Mouse (Mus musculus): ENCODE results near the gene Bahcc1.

The Bahcc1 gene

DNA sequence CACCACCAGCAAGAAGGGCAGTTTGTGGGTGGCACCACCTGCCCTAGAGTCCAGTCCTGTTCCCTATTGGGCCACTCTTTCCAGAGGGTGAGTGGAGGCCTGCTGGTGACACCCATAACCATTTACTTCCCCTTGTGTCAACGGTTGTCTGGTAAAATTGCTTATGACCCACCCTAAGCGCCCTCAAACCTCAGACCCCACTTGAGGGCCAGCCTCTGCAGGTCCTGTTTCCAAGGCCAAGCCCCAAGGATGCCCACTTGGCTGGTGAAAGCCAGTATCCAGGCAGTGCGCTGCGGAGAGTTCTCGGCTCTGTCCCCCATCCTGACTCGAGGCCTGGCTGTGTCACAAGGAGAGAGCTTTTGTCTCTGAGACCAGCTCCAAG lies 28.0 kb downstream of the Bahcc1 start:
- DNase-seq (ENCODE audit: low read depth, low spot score): no peak

GRCm38 (mm10) chr11:120261416-120262355 lies 28.9 kb downstream of the Bahcc1 start:
- no peak for DNase-seq (ENCODE audit: low read depth, low spot score)

DNA sequence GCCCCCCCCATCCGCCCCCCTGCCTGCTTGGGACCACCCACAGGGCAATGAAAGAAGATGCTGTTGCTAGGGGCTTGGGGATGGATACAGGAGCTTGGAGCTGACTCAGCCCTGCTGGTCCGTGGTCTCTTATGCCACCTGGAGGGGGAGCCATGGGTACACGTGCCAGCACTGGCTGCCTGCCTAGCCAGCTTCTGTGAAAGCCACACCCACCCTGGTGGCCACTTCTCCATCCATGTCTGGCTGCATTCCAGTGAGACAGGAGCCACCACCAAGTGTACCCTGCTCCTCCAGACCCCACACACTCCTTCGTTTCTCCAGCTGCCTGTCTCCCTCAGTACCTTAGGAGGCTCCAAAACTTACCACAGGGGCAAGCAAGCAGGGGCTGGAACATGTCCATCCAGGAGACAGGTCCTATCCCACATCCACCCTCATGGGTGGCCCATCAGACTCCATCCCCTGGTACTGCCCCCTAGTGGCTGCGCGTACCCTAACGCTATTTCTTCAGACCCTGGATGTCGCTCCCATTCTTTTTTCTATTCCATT lies 29.7 kb downstream of the Bahcc1 start:
- DNase-seq (ENCODE audit: low read depth, low spot score): peak; percentile 70

GRCm38 (mm10) chr11:120263176-120263575 lies 30.4 kb downstream of the Bahcc1 start:
- DNase-seq (ENCODE audit: low read depth, low spot score): no peak

DNA sequence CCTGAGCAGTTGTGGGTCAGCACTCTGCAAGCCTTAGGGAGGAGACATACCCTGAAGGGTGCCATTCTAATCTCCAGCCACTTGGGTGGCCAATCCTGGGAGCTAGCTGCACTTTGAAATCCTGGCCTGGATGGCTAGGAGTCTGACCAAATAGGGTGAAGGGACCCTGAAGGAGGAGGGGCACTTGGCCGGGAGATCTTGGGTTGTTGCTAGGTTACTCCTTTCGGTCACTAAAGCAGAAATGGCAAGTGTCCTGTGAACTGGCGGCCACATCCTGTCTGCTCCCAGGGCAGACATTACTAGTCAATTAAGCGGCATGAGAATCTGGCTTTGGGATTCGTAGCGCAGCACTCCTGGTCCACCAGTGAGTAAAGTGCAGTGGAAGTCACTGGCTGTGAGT lies 31.3 kb downstream of the Bahcc1 start:
- no peak for DNase-seq (ENCODE audit: low read depth, low spot score)

GRCm38 (mm10) chr11:120265458-120265857 lies 32.7 kb downstream of the Bahcc1 start:
- no peak for DNase-seq (ENCODE audit: low read depth, low spot score)

DNA sequence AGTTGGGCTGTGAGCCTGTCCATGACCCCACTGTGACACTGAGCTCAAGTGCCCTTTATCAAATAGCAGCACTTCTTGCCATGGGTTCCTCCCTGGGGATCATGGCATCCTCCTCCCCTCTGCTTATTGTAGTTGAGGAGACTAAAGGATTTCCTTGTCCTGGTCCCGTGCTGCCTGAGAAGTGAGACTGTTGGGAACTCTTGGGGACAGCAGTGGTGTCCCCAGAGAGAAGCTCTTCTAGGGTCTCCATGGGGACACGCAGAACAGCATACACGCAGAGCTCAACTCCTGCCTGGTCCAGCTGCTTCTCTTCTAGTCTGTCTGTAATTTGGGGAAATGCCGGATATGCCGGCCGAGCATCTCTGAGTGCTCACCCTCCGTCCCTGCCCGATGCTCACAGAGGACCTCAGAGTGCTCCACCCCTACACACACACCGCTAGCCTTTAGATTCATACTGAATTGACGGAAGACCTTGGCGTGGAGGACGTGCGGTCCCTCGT lies 33.6 kb downstream of the Bahcc1 start:
- no peak for DNase-seq (ENCODE audit: low read depth, low spot score)

- DNase-seq (ENCODE audit: low read depth, low spot score): no peak
Observed at GRCm38 (mm10) chr11:120267274-120267673, 34.5 kb downstream of the Bahcc1 start.

DNA sequence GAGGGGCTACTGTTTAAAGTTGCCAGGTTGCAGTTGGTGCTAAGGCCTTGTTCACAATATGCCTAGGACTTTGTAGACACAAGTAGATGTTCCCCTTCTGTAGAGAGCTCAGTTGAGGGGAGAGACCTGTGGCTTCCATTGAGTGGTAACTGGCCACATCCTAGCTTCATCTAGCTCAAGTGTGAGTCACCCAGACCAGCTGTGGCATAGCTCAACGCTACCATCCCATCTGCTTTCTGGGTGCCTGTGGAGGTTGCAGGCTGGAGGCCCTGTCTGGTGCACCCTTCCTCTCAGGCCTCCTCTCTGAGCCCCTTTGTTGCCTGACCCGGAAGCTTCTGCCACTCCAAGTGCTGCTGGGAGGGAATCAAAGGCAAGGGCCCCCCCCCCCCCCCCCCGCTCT lies 34.9 kb downstream of the Bahcc1 start:
- no peak for DNase-seq (ENCODE audit: low read depth, low spot score)

GRCm38 (mm10) chr11:120268195-120268967 lies 35.6 kb downstream of the Bahcc1 start:
- DNase-seq (ENCODE audit: low read depth, low spot score): peak; percentile 62

DNA sequence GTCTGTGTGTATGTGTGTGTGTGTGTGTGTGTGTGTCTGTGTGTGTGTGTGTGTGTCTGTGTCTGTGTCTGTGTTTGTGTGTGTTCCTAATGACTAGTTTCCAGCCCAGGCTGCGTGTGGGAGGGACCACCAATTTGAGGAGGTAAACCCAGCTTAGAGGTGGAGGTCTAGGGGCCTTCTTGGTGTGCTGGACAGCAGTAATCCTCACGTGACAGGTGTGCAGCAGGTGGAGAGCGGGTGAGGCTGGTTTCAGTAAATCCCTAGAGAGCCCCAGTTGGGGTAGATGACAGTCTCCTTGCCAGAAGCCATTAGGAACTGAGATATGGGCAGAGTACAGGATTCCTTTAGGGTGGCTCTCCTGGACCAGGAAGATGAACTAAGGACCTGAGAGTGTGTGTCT lies 36.3 kb downstream of the Bahcc1 start:
- DNase-seq (ENCODE audit: low read depth, low spot score): no peak

DNA sequence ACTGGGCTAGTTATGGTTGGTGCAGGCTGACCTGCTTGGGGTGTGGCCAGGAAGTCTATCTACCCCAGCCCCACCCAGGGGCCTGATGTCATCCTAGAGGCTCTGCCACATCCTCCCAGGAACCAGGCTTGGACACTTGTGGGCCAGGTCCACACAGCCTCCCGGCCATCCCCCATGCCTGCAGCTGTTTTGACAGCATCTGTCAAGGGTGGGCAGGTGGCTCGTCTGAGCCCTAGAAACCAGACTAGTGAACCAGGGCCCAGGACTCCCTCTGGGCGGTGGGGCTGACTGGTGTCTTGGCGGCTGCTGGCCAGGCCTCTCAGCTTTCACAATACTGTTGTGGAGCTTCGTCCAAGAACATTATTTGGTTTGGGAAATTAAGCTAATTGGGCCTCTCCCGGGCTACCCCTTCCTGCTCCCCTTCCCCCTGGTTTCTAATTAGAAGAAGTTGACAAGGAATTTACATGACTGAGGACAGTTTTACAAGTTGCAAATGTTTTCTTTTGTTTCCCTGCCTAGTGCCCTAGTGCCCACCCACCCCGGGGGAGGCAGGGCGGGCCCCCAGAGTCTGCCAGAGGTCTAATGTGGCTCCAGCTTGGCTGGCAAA lies 36.9 kb downstream of the Bahcc1 start:
- DNase-seq (ENCODE audit: low read depth, low spot score): peak; percentile 55

DNA sequence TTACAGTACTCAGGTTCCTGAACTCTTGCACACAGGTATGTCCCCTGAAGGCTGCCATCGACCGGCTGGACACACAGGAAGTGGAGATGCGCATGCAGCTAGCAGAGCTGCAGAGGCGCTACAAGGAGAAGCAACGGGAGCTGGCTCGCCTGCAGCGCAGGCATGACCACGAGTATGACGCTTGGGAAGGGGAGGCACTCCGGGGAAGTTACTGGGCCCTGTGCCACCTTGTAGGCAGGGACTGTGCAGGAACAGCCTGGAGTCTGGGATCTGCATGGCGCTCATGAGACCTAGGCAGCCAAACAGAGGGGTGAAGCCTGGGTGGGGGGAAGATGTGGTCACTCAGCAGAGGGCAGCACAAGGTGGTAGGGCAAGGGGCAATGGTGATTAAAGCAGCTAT lies 46.6 kb downstream of the Bahcc1 start:
- DNase-seq (ENCODE audit: low read depth, low spot score): no peak

GRCm38 (mm10) chr11:120280281-120280773 lies 47.6 kb downstream of the Bahcc1 start:
- peak; percentile 51 for DNase-seq (ENCODE audit: low read depth, low spot score)

GRCm38 (mm10) chr11:120280774-120281173 lies 48.0 kb downstream of the Bahcc1 start:
- no peak for DNase-seq (ENCODE audit: low read depth, low spot score)

GRCm38 (mm10) chr11:120281197-120281596 lies 48.5 kb downstream of the Bahcc1 start:
- DNase-seq (ENCODE audit: low read depth, low spot score): no peak

- DNase-seq (ENCODE audit: low read depth, low spot score): no peak
Observed at GRCm38 (mm10) chr11:120283542-120283941, 50.8 kb downstream of the Bahcc1 start.

GRCm38 (mm10) chr11:120289644-120290043 lies 56.9 kb downstream of the Bahcc1 start:
- DNase-seq (ENCODE audit: low read depth, low spot score): no peak

- DNase-seq (ENCODE audit: low read depth, low spot score): peak; percentile 38
Observed at GRCm38 (mm10) chr11:120290266-120290665, 57.5 kb downstream of the Bahcc1 start.

GRCm38 (mm10) chr11:120293714-120294113 lies 61.0 kb downstream of the Bahcc1 start:
- no peak for DNase-seq (ENCODE audit: low read depth, low spot score)

- peak; percentile 50 for DNase-seq (ENCODE audit: low read depth, low spot score)
Observed at GRCm38 (mm10) chr11:120296305-120297144, 63.8 kb downstream of the Bahcc1 start.

All from ES-CJ7 (cell line).